Mouse (Mus musculus) ovary, postnatal 36 days (tissue): Measurements from ENCODE around the gene Schip1.

Experiments
- DNase-seq: peaks from one replicate; pipeline ENCODE4 v3.0.0; 2022; ENCODE audit warnings: low spot score, mixed read lengths

The Schip1 gene

DNA sequence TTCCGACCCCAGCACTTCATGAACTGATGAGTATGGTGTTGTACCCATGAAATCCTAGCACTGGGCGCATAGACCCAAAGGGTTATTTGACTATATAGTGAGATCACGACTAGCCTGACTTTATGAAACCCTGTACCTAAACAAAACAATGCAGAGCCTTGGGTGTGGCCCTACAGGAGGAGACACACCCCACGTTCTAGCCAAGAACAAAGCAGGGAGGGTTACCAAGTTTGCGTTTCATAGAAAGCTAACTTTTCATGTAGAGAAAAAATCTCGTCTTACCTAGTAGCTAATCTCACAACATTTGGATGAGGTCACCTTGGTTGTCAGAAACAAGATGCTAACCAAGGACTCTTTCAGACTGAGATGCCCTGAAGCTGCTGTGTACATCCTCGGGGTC lies 411.7 kb downstream of the Schip1 start:
- no peak for DNase-seq

DNA sequence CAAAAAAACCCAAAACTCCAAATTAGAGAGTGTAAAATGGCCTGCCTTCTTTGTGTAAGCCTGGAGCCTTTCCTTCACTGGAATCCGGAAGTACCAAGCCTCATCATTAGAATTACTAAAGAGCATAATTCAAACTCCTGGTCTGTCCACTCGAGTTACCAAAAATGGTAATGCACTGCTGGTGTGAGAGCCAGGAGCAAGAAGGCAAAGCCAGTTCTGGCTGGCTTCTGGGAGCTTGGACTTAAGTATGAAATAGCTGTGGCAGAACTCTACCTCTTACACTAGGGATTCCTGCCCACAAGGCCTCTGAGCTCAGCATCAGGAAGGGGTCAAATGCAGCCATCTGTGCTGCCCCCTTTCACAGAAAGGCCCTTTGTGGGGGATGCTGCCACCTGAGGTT lies 412.9 kb downstream of the Schip1 start:
- DNase-seq, result no peak

DNA sequence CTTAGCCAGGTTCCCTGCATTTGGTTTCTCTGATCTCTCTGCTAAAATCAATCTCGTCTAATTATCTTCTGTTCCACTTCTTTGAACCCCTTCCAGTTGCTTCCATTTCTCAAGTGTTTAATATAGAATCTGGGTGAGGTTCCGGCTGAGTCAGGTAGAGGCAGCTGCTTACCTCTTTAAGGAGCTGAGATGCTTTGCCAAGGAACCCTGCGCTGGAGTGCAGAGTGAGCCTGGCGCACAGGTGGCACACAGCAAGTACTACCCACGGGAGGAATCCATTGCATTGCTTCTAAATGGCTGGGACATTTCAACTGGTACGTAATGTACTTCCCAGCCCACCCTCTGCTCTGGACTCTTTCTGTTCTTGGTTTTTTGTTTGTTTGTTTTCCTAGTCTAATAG lies 414.7 kb downstream of the Schip1 start:
- no peak for DNase-seq

DNA sequence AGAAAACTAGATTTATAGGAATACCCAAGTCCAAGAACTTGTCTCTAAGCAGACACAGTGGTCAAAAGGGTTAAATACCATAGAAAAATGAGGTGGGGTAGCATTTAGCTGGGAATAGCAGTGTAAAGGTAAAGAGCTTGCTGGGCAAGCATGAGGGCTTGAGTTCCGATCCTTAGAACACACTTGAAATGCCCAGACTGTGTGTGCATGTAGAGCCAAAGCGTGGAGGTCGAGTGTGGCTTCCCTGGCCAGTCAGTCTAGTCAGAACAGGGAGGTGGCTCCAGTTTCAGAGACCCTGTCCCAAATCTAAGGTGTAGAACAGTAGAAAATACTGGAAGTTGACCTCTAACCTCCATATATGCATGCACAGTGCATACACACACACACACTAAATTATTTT lies 418.9 kb downstream of the Schip1 start:
- DNase-seq, result no peak

DNA sequence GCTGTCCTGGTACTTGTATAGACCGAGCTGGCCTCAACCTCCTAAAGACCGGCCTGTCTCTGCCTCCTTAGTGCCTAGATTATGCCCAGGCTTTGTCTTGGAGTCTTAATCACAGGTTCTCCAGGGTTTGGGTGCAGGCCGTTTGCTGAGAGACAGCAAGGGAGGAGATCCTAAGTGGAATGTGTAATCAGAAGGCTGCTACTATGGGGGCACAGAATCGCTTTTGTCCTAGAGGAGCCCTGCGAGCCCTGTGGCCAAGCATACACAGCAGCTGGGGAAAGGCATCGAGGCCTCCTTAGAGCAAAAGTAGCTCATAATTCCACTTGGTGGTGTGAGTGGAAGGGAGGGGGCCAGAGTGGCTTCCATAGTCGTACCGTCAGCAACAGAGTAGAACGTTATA lies 419.4 kb downstream of the Schip1 start:
- DNase-seq, result no peak

DNA sequence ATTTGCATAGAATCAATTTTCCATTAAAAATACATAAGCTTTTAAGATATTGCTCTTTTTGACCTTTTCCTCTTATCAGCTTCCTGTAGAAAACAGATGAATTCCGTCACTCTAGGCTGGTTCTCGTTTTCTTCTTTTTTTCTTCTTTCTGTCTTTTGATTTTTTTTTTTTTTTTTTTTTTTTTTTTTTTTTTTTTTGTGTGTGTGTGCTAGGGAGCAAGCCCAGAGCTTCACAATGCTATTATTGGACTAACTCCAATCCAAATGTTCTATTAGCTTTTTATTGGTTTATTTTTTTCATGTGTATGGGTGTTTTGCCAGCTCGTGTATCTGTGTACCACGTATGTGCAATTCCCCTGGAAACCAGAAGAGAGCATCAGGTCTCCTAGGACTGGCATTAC lies 420.0 kb downstream of the Schip1 start:
- DNase-seq, result no peak

DNA sequence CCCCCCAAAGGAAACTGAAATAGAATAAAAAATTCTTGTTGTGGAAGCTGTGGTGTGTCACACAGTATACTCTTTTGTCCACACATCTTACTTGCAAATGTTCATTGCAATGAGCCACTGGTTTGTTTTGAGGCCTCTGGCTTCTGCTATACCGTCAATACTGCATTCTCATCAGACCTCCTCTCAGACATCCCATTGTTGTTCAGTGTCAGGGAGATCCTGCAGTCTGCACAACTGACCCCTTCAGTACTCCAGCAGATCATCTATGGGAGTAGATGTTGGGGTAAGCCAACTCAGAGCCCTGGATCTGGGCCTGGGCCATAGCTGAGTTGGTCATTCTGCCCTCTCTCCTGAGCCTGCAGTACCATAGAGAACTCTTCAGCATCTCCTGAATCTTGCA lies 423.0 kb downstream of the Schip1 start:
- DNase-seq, result no peak

DNA sequence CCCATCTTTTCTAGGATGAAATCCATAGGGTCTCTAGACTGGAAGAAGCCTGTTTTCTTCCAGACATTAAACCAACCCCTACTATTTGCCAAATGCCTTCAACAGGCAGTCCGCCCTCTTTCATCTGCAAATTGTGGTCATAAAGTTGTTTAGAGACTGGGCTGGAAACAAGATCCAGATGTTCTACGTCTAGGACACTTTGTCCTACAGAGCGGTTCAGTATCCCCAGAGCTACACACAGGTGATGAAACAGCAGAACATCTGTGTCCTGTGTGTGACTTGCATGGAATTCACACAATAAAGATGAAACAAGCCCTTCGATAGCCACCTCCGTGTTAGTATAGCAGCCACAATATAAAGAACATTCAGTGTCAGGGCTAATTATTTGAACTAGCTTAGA lies 423.7 kb downstream of the Schip1 start:
- DNase-seq, result no peak

DNA sequence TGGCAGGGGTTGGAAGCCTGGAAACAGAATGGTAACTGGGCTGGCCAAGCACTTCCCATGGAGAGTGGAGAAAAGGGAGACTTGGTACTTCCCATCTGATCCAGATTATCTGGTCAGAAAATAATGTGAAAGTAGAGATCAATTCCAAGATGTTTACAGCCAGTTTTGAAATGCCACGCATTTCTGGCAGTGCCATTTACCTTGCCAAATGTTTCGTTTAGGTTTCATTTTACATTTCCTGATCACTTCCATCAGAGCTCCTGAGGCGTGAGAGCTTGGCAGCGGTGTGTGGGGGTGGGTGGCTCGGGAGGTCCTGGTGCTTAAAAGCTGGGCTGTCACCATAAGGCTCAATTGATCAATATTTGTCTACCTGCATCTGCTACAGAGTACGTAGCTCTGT lies 426.9 kb downstream of the Schip1 start:
- no peak for DNase-seq

DNA sequence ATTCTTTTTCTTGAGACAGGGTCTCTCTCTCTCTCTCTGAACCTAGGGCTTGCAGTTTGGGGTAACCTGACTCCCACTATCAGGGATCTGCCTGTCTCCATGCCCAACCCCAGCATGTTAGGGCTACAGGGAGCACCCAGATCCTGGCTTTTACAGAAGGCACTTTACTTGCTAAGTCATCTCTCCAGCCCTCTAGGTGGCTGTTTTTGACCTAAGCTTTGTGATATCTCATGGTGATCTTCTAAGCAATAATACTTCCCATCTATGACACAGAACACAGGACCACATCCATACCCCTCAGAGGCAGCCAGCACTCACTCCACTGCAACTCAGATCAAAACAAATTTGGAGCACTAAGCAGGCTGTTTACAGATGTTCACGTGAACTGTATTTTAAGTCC lies 427.5 kb downstream of the Schip1 start:
- no peak for DNase-seq

DNA sequence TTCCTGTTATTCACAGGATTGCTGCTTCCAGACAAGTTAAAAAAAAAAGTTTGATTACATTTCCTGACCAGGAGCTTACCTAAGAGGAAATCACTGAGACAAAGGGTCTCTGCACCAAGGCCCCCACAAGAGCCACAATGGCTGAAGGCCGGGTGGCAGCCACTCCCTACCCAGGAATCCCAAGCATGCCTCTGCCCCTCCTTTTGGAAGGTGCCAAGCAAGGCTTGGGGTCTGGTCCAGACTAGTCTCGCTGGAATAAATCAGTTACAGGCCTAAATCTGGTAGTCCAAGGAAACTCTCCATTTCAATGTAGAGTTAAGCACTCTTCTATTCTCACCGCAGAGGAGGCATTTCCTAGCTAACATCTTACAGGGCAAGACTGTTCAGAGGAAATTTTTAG lies 427.9 kb downstream of the Schip1 start:
- DNase-seq, result no peak

DNA sequence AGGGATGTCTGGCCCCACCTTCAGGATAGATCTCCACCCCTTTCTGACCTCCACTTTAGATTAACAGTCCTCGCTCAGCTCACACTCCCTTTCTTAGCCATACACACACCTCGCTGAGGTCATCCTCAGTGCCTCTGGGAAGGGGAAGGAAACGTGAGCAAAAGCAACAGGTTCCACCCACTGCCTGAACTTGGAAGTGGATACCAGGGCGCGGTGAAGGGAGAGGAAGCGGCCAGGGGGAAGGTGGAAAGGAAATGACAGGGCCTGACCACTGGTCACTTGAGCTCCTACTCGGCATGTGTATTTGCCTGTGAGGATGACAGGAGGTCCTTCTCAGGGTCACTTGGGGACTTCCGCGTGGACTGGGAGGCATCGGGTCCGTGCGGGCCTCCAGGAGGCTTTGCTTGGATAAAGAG lies 428.6 kb downstream of the Schip1 start:
- DNase-seq, result peak; percentile 30

DNA sequence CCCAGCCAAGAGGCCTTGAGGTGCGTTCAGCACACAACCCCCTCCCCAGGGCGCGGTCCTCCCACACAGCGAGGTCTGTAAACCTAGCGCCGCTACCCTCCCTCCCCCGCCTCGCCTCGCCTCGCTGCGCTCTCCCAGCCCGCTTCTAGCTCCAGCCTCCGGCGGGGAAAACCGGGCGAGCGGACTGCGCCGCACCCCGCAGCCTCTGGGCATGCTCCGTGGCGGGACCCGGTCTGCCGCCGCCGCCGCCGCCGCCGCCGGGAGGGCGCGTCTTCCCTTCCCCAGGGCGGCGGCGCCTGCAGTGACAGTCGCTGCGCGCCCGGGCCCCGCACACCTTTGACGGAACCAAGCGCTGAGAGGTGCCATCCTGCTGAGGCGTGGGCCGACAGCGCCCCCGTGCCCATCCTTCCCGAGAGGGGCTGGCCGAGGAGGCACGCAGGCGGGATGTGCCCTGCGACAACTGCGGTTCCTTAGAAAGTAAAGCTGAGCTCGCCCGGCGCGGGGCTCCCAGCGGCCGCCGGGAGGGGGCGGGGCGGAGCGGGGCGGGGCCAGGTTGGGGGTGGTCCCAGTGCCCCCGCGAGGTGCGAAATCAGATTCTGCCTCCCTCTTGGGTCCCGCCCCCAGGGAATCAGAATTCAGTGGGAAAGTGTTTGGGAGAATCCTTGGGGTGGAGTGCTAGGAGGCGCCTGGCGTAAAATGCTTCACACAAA lies 429.1 kb downstream of the Schip1 start:
- peak; percentile 79 for DNase-seq

DNA sequence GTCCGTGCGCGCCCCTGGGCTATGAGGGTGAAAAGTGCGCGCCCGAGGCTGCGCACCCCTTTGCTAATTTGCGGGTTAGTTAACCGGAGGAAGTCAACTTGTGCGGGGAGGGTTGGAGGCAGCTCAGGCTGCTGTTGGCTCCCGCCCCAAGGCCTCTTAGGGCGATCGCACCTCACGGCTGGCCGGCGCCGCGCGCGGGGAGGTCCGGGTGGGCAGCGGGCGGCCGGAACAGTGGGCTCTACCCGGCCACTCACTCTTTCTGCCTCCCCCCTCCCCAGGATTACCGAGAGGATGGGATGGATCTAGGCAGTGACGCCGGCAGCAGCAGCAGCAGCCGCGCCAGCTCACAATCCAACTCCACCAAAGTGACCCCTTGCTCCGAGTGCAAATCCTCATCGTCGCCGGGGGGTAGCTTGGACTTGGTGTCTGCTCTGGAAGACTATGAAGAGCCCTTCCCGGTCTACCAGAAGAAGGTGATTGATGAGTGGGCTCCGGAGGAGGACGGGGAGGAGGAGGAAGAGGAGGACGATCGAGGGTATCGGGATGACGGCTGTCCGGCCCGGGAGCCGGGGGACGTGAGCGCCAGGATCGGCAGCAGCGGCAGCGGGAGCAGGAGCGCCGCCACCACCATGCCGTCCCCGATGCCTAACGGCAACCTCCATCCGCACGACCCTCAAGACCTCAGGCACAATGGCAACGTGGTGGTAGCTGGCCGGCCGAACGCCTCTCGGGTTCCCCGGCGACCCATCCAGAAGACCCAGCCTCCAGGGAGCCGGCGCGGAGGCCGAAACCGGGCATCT lies 429.9 kb downstream of the Schip1 start:
- DNase-seq, result no peak

DNA sequence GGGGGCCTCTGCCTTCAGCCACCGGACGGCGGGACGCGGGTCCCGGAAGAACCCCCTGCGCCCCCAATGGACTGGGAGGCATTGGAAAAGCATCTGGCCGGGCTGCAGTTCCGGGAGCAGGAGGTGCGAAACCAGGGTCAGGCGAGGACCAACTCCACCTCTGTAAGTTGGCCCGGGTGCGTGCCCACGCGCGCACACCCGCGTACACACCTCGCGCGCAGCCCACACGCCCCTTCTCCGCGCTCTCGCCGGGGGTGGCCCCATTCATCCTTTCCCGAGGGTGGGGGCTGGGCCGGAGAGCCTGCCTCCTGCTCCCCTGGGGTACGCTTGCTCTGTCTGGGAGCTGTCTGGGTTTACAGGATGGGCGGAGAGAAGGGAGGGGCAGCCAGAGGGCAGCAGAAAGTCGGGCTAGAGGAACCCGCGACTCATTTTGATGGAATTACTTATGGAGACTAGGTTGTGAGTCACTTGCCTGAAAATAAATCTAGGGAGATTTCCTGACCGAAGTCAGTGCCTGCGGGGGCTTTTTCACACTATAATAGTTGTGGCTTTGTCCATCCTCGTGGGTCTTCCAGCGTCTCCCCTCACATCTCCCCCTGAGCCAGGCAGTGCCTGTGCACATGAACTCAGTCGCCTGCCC lies 430.6 kb downstream of the Schip1 start:
- peak; percentile 31 for DNase-seq

DNA sequence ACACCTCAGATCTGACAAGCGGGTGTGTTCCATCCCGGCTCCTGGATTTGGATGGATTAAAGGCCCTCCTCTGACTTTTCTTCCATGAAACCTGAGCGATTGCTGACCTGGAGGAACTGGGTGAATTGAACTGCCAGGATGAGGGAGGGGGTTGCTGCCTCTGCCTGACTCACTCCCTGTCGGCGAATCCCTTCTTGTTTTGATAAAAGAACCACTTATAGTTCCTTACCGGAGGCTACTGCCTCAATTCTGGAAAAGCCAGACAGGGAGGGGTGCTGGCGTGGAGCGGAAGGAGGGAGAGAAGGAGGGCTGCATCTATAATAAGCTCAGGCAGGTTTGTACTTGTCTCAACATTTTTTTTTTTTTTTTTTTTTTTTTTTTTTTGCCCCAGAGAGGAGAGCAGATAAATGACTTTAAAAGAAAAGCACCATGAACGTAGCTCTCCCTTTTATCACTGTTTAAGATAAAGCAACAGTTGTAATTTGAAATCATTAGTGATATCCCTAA lies 431.2 kb downstream of the Schip1 start:
- no peak for DNase-seq

DNA sequence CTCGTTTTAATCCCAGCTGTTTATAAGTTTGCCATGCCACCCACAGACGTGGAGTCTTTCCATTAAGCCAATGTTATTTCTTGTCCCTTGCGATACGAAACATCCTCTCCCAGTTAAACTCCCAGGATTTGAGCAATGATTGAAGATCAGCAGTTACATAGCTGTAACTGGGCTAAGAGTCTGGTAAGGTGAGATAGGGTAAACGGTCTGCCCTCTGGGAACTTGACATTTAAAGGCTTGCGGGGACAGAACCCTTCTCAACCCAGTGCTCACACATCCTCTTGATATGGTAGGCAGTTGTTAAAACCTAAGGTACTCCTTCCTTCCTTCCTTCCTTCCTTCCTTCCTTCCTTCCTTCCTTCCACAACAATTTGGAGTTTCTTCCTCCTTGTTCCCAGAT lies 431.9 kb downstream of the Schip1 start:
- no peak for DNase-seq

DNA sequence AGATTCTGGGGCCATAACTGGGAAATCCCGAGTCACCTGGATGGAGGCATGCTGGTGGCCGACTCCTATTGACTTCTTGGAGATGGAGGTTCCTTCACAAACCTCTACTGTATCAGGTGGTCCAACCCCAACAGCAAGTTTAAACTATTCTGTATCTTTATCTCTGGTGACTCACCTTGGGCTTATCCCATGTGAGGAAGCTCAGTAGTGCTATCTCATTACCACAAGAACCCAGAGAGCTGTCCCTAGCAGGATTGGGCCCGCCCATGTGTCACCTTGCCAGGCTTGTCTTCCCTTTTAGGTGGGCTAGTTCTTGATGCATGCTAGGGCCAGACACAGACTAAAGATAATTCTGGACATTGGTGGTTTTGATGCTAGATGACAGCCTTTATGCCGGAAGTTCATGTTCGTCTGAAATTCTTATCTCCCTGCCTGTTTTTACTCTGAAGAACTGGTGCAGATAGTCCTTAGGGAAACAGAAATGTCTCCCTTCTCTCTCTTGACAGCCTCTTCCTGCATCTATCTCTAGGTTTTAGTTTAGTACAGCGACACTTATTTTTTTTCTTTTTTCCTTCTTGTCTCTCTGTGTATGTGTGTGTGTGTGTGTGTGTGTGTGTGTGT lies 435.0 kb downstream of the Schip1 start:
- no peak for DNase-seq

DNA sequence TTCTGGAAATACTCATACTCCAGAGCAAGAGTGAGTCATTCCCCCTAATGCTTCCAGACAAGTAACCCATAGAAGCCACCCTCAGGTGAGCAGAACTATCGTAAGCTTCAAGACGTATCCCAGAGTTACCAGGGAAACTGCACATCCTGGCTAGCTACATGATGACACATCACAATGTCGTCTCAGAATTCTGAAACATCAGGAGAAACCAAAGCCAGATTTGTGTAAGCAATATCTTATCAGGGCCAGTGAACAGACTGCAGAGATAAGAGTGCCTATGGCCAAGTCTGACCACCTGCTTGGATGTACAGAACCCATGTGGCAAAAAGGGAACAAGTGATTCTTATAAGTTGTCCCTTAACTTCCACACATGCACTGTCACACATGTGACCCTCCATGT lies 440.2 kb downstream of the Schip1 start:
- no peak for DNase-seq

DNA sequence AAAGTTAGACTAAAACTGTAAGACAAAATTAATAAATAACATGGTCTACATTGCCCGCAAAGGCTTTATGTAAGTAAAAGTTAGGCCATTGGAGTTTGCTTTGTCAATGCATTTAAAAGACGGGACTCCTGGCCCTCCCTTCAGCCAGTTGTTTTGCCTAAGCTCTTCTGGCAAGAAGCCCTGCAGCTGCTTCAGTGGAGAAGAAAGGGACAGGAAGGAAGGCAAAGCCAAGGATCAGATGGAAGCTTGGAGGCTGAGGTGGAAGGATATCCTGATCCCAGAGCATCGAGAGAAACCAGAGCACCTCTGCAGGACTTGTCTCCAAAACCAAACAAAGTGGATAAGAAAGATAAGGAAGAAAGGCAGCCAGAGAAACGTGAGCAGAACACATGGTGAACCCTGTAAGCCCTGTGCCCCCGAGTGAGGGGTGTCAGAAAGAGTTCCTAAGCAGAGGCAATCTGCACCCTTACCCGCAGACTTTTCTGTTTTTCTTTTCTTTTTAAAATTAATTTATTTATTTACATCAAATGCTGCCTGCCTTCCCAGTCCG lies 442.2 kb downstream of the Schip1 start:
- DNase-seq, result no peak

DNA sequence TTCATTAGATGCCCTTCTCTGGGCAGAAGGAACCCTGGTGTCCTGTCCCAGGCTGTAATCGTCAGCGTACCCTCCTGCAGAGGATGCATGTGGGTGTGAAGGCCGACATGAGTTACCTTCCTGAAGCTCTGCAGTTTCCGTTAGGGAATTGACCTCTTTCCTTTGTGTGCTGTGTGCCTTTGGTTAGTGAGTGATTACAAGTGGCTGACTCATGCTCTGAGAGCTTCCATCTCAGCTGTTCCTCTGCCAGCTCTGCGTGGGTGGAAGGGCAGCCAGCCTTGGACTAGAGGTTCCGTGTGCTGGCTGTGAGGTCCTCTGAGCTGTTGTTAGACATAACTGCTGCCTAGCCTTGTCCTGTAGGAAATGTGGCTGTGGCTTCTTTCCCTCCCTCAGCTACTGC lies 444.0 kb downstream of the Schip1 start:
- DNase-seq, result peak; percentile 57

DNA sequence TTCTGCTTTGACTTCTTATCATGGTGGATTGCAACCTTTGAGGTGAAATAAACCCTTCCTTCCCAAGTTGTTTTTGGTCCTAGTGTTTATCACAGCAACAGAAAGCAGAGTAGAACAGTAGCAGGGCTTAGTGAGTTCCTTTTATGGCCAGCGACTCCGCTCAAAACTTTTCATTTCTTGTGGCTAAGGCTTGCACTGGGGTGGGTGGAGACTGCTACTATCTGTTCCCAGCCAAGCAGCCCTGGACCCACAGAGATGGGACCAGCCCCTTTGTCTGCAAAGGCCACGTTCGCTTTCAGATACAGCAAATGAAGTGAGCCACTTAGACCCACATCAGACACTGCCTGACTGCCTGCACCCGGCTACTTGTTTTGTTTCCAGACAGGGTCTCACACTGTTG lies 446.3 kb downstream of the Schip1 start:
- no peak for DNase-seq
